Mouse (Mus musculus) left cerebral cortex, adult 8-10 months (tissue): ENCODE measurements around the gene Fat2. TPM values are rescaled to one million over a fixed set of nuclear protein-coding genes. Genes with fewer than 3 reads are reported as not detected.

Source experiments
- DNase-seq, 2 experiments: peaks; one replicate each; pipeline ENCODE4 v3.0.0; 2022; ENCODE audit warnings: low spot score in 2 of 2
- total RNA-seq, 4 experiments: library from RNA; stranded (reverse); gene quantifications; 2 replicates each; pipeline ENCODE4 v1.2.4; 2022

Gene Fat2
- total RNA-seq, 4 experiments from 2014 or later: 0.16 to 0.32 (median 0.19) TPM

- peak; percentile 69 to 71 for DNase-seq
These were observed 95.8 kb downstream of the Fat2 start for GRCm38 (mm10) chr11:55240556-55240955.

DNA sequence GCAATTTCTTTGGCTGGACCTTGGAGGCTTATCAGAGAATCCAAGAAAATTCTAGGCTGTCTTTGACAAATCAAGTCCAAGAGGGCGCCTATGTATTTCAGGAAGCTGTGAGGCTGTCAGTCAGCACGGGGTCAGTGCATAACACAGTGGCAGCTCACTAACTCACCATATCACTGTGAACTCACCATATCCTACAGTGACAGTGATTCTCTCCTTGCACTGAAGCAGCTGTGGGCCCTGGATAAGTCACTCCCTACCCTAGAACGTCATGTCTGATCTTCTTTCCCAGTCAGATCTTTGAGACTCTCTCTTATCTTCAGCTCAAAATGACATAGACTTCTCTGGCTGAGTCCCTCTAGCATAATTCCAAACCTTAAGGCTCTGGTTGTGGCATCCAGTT is 96.9 kb downstream of the Fat2 start:
- no peak for DNase-seq

- DNase-seq: no peak
These were observed 99.5 kb downstream of the Fat2 start for GRCm38 (mm10) chr11:55236815-55237214.

- DNase-seq: no peak
These were observed 101.6 kb downstream of the Fat2 start for GRCm38 (mm10) chr11:55234791-55235190.

DNA sequence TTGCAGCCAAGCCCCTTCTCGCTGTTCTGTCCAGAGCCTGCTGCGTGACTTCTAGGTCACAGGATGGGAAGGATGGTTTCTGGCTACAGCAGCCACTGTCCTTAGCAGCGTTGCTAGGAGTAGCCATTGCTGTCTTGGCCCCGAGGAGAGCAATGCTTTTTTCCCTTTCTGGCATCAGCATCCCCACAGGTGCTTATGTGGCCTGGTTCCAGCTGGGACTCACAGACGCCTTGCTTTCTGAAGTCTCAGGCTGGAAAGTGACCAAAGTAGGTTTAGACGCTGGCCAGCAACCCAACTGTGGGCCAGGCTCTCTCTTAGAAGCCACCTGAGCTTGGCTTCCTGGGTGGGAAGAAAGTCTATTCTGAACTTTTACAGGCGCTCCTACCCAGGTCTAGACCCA is 102.1 kb downstream of the Fat2 start:
- no peak for DNase-seq

DNA sequence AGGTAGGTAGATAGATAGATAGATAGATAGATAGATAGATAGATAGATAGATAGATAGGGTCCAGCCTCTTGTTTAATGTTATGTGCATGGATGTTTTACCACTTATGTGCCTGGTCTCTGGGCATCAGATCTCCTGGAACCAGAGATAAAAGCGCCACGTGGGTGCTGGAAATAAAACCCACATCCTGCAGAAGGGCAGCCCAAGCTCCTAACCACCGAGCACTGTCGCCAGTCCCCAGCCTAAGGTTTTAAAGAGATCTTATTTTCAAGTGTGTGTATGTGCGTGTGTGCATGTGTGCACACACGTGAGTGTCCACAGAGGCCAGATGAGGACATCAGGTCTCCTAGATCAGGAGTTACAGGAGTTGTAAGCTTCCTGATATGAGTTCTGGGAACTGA is 105.3 kb downstream of the Fat2 start:
- DNase-seq: no peak

- no peak for DNase-seq
These were observed 115.1 kb downstream of the Fat2 start for GRCm38 (mm10) chr11:55221306-55221705.

- DNase-seq: no peak
These were observed 117.9 kb downstream of the Fat2 start for GRCm38 (mm10) chr11:55218473-55218872.

DNA sequence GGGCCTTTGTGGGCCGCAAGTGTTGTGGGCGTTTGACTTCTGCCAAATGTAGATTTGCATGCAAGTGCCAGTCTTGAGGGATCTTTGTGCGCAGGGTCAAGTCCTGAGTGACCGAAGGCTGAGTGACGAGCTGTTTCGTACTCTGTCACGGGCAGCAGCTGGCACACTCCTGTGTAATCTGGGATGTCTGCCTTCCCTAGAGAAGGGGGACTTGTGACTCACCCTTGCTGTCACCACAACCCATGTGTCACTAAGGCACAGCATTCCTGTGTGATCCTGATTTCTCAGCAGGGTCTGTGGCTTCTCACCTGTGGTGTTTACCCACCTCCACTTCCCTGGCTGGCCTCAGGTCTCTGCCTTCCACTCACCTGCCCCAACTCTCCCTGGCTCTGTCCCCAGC is 118.5 kb downstream of the Fat2 start:
- peak in 1 of 2 experiments; percentile 26 for DNase-seq

GRCm38 (mm10) chr11:55217418-55217817 is 118.9 kb downstream of the Fat2 start:
- DNase-seq: no peak

GRCm38 (mm10) chr11:55216830-55217229 is 119.5 kb downstream of the Fat2 start:
- peak in 1 of 2 experiments; percentile 61 for DNase-seq

DNA sequence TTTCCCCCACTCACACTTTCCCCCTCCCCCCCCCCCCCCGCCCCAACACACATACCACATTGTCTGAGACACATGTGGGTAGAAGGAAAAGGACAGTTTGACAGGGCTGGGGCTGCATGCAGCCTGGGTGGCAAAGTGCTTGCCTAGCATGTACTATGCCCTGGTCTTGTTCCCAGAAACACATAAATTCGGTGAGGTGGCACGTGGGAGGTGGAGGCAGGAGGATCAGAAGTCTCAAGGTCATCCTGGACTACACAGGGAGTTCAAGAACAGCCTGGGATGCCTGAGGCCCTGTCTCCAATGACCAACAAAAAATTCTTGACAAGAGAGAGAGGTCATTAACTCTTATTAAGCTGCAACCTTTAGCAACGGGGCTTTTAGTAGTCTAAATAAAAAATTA is 120.3 kb downstream of the Fat2 start:
- DNase-seq: no peak

DNA sequence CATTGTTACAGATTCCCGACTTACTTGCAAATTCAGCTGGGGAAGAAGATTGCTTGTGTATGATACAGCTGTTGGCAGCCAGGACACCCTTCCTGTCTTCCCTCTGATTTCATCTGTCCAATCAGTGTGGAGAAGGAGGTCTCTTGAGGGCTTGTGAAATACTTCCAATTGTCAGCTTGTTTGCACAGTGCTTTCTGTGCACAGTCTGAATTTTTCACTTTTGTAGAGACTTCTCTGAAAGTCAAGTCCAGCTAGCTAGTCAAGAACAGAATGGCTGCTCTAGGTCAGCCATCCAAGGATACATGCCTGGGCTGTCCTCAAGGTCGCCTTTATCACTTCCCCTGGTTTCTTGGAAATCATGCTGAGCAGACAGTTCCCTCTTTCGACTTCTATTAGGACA is 121.4 kb downstream of the Fat2 start:
- DNase-seq: no peak

DNA sequence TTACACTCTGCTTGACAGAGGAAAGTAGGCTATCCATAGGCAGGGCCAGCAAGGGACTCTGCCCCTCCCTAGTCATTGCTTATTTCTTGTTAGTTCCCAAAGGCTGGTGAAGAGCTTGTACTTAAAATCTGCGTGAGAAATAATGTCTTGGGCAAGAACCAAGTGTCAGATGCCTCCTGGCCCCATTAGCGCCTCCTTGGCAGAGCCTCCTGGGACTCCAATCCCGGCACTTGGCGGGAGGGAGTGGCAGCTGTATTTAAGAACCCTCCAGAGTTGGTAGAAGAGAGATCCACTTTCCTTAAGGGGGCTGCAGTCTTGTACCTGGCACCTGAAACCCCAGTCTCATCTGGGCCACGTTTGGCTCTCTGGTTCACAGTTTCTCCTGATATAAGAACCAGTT is 122.2 kb downstream of the Fat2 start:
- no peak for DNase-seq

GRCm38 (mm10) chr11:55213518-55213917 is 122.8 kb downstream of the Fat2 start:
- DNase-seq: no peak

- DNase-seq: no peak
These were observed 126.6 kb downstream of the Fat2 start for GRCm38 (mm10) chr11:55209626-55210353.

GRCm38 (mm10) chr11:55209032-55209431 is 127.3 kb downstream of the Fat2 start:
- DNase-seq: no peak

- DNase-seq: no peak
These were observed 128.2 kb downstream of the Fat2 start for GRCm38 (mm10) chr11:55208001-55208690.

GRCm38 (mm10) chr11:55204602-55205001 is 131.8 kb downstream of the Fat2 start:
- DNase-seq: peak in 1 of 2 experiments; percentile 32

GRCm38 (mm10) chr11:55204159-55204596 is 132.2 kb downstream of the Fat2 start, which contains the start of gene Slc36a1:
Gene Slc36a1, plus strand, starts transcription at chr11:55204350.
- DNase-seq: peak; percentile 88 to 92
